Mouse (Mus musculus) midbrain, embryonic 10.5 days (tissue): ENCODE data around the gene C1qtnf6. TPM values are rescaled to one million over a fixed set of nuclear protein-coding genes. Genes with fewer than 3 reads are reported as not detected.

ENCODE experiments used
- DNase-seq: peaks from one replicate; pipeline ENCODE4 v3.0.0-alpha.2; 2017; ENCODE audit warnings: low spot score
- H3K27ac ChIP-seq: fragments of 300-500 bp; sonication (generic); replicated peaks from 2 replicates; pipeline ENCODE4 v1.5.1; 2016; ENCODE audit warnings: mild to moderate bottlenecking
- H3K27me3 ChIP-seq: fragments of 300-500 bp; sonication (generic); 2 replicates; pipeline ENCODE4 v1.6.1; 2016; ENCODE audit warnings: low read depth, mild to moderate bottlenecking; ENCODE audit not compliant: poor library complexity, severe bottlenecking
- H3K36me3 ChIP-seq: fragments of 300-500 bp; sonication (generic); 2 replicates; pipeline ENCODE4 v1.6.1; 2016; ENCODE audit warnings: mild to moderate bottlenecking, moderate library complexity
- H3K4me1 ChIP-seq: fragments of 300-500 bp; sonication (generic); 2 replicates; pipeline ENCODE4 v1.6.1; 2016
- H3K4me3 ChIP-seq: fragments of 300-500 bp; sonication (generic); 2 replicates; pipeline ENCODE4 v1.5.1; 2016; ENCODE audit warnings: mild to moderate bottlenecking, moderate library complexity
- H3K9me3 ChIP-seq: fragments of 300-500 bp; sonication (generic); replicated peaks from 2 replicates; pipeline ENCODE4 v1.6.1; 2016; ENCODE audit warnings: mild to moderate bottlenecking
- WGBS: fragments of 180-500 bp; shearing (Covaris S2); methylation state at CpG from one replicate; pipeline ENCODE4 v1.1.7; 2016; 5-methylcytosine and 5-hydroxymethylcytosine counted together
- polyA plus RNA-seq: library from polyadenylated mRNA; unstranded; fragments of >200 nt; fragmentation: Nextera tagmentation; extraction: Ambion mirVana; gene quantifications from 2 replicates; pipeline ENCODE4 v1.2.1, GENCODE M21; 2016

Gene C1qtnf6
- polyA plus RNA-seq, 1 experiment from 2014 or later, result 10.0 TPM

GRCm38 (mm10) chr15:78541606-78542005 lies 10.4 kb upstream of the C1qtnf6 start:
- H3K27me3 ChIP-seq, result peaks cover 58% of the 10 kb centered on the region
- H3K27ac ChIP-seq, result no peak overlapping the region
- 86% methylated on average over 3 of the region's 3 CpGs for WGBS
- no peaks in the 10 kb centered on the region for H3K36me3 ChIP-seq
- peaks cover 18% of the 10 kb centered on the region for H3K4me1 ChIP-seq
- DNase-seq, result no peak
- no peak overlapping the region for H3K4me3 ChIP-seq
- no peaks in the 10 kb centered on the region for H3K9me3 ChIP-seq

- no peaks in the 10 kb centered on the region for H3K9me3 ChIP-seq
- peaks cover 24% of the 10 kb centered on the region for H3K4me1 ChIP-seq
- H3K27ac ChIP-seq, result no peak overlapping the region
- WGBS, result 83% methylated on average over 3 of the region's 3 CpGs
- no peaks in the 10 kb centered on the region for H3K36me3 ChIP-seq
- no peak overlapping the region for H3K4me3 ChIP-seq
- H3K27me3 ChIP-seq, result peaks cover 58% of the 10 kb centered on the region
- no peak for DNase-seq
Measured at GRCm38 (mm10) chr15:78541036-78541435, 9.8 kb upstream of the C1qtnf6 start.

GRCm38 (mm10) chr15:78535723-78536421 lies 4.7 kb upstream of the C1qtnf6 start:
- Histone ChIP-seq H3K36me3 (no peaks in the 10 kb centered on the region), H3K27ac (no peak overlapping the region), H3K9me3 (no peaks in the 10 kb centered on the region), H3K4me1 (peaks cover 39% of the 10 kb centered on the region), H3K4me3 (no peak overlapping the region), H3K27me3 (peaks cover 34% of the 10 kb centered on the region)
- DNase-seq, result peak; percentile 26
- WGBS, result 50% methylated on average over 10 of the region's 10 CpGs

GRCm38 (mm10) chr15:78533346-78533835 lies 2.2 kb upstream of the C1qtnf6 start:
- H3K9me3 ChIP-seq, result no peaks in the 10 kb centered on the region
- H3K27me3 ChIP-seq, result peaks cover 24% of the 10 kb centered on the region
- H3K36me3 ChIP-seq, result no peaks in the 10 kb centered on the region
- DNase-seq, result no peak
- no peak overlapping the region for H3K4me3 ChIP-seq
- H3K27ac ChIP-seq, result no peak overlapping the region
- 84% methylated on average over 10 of the region's 10 CpGs for WGBS
- peaks cover 53% of the 10 kb centered on the region for H3K4me1 ChIP-seq

GRCm38 (mm10) chr15:78532566-78533345 lies 1.5 kb upstream of the C1qtnf6 start:
- WGBS, result 76% methylated on average over 10 of the region's 10 CpGs
- Histone ChIP-seq H3K4me3 (no peak overlapping the region), H3K27ac (peak overlapping the region; percentile 47; the same call in 1 of the 2 replicates), H3K4me1 (peaks cover 55% of the 10 kb centered on the region), H3K27me3 (peaks cover 22% of the 10 kb centered on the region), H3K36me3 (no peaks in the 10 kb centered on the region), H3K9me3 (no peaks in the 10 kb centered on the region)
- DNase-seq, result no peak

GRCm38 (mm10) chr15:78531901-78532469 lies 769 bp upstream of the C1qtnf6 start:
- H3K27me3 ChIP-seq, result peaks cover 22% of the 10 kb centered on the region
- H3K36me3 ChIP-seq, result no peaks in the 10 kb centered on the region
- peak overlapping the region; percentile 84 for H3K27ac ChIP-seq
- peaks cover 55% of the 10 kb centered on the region for H3K4me1 ChIP-seq
- no peaks in the 10 kb centered on the region for H3K9me3 ChIP-seq
- H3K4me3 ChIP-seq, result peak overlapping the region; percentile 54
- DNase-seq, result peak; percentile 95
- under 1% methylated on average over 25 of the region's 25 CpGs for WGBS

GRCm38 (mm10) chr15:78531451-78531720 lies 170 bp upstream of the C1qtnf6 start:
- H3K36me3 ChIP-seq, result no peaks in the 10 kb centered on the region
- DNase-seq, result no peak
- H3K27ac ChIP-seq, result peak overlapping the region; percentile 84
- WGBS, result 76% methylated on average over 4 of the region's 4 CpGs
- H3K4me3 ChIP-seq, result peak overlapping the region; percentile 54
- peaks cover 52% of the 10 kb centered on the region for H3K4me1 ChIP-seq
- no peaks in the 10 kb centered on the region for H3K9me3 ChIP-seq
- H3K27me3 ChIP-seq, result peaks cover 22% of the 10 kb centered on the region

- 81% methylated on average over 3 of the region's 3 CpGs for WGBS
- no peaks in the 10 kb centered on the region for H3K9me3 ChIP-seq
- peak overlapping the region; percentile 50; the same call in 1 of the 2 replicates for H3K4me3 ChIP-seq
- H3K27ac ChIP-seq, result no peak overlapping the region; the same call in 1 of the 2 replicates
- DNase-seq, result no peak
- H3K4me1 ChIP-seq, result peaks cover 41% of the 10 kb centered on the region
- H3K27me3 ChIP-seq, result peaks cover 22% of the 10 kb centered on the region
- no peaks in the 10 kb centered on the region for H3K36me3 ChIP-seq
Measured at GRCm38 (mm10) chr15:78530141-78530540, 1.1 kb downstream of the C1qtnf6 start.

GRCm38 (mm10) chr15:78529428-78529990 lies 1.7 kb downstream of the C1qtnf6 start:
- 3% methylated on average over 15 of the region's 15 CpGs for WGBS
- Histone ChIP-seq H3K27me3 (peaks cover 22% of the 10 kb centered on the region), H3K36me3 (no peaks in the 10 kb centered on the region), H3K4me1 (peaks cover 46% of the 10 kb centered on the region), H3K4me3 (peak overlapping the region; percentile 50), H3K9me3 (no peaks in the 10 kb centered on the region), H3K27ac (peak overlapping the region; percentile 82)
- DNase-seq, result peak; percentile 77

GRCm38 (mm10) chr15:78528726-78529411 lies 2.3 kb downstream of the C1qtnf6 start:
- Histone ChIP-seq H3K4me1 (peaks cover 52% of the 10 kb centered on the region), H3K9me3 (no peaks in the 10 kb centered on the region), H3K27ac (peak overlapping the region; percentile 82), H3K27me3 (peaks cover 22% of the 10 kb centered on the region), H3K36me3 (no peaks in the 10 kb centered on the region), H3K4me3 (peak overlapping the region; percentile 50)
- DNase-seq, result no peak
- 55% methylated on average over 11 of the region's 11 CpGs for WGBS

- Histone ChIP-seq H3K27ac (no peak overlapping the region), H3K4me3 (no peak overlapping the region), H3K4me1 (peaks cover 55% of the 10 kb centered on the region), H3K27me3 (peaks cover 21% of the 10 kb centered on the region), H3K9me3 (no peaks in the 10 kb centered on the region), H3K36me3 (no peaks in the 10 kb centered on the region)
- 83% methylated on average over 7 of the region's 7 CpGs for WGBS
- DNase-seq, result no peak
Measured at GRCm38 (mm10) chr15:78527973-78528372, 3.2 kb downstream of the C1qtnf6 start.

- WGBS, result 88% methylated on average over 5 of the region's 5 CpGs
- no peak overlapping the region for H3K4me3 ChIP-seq
- H3K27me3 ChIP-seq, result no peaks in the 10 kb centered on the region
- H3K4me1 ChIP-seq, result peaks cover 29% of the 10 kb centered on the region
- H3K9me3 ChIP-seq, result no peaks in the 10 kb centered on the region
- H3K36me3 ChIP-seq, result no peaks in the 10 kb centered on the region
- H3K27ac ChIP-seq, result peak overlapping the region; percentile 39; the same call in 1 of the 2 replicates
- no peak for DNase-seq
Measured at GRCm38 (mm10) chr15:78524163-78524562, 7.1 kb downstream of the C1qtnf6 start.
